Mouse (Mus musculus) central nervous system, embryonic 18 days (tissue): ENCODE results near the gene Vmn1r120. TPM values are rescaled to one million over a fixed set of nuclear protein-coding genes. Genes with fewer than 3 reads are reported as not detected.

Source experiments
- polyA plus RNA-seq: library from polyadenylated mRNA; depleted of rRNA; stranded (reverse); fragments of >200 nt; gene quantifications from 2 replicates; pipeline ENCODE4 v1.2.3, GENCODE M21; 2012; rRNA removed

Vmn1r120 gene
- polyA plus RNA-seq = not detected in 2 replicates

DNA sequence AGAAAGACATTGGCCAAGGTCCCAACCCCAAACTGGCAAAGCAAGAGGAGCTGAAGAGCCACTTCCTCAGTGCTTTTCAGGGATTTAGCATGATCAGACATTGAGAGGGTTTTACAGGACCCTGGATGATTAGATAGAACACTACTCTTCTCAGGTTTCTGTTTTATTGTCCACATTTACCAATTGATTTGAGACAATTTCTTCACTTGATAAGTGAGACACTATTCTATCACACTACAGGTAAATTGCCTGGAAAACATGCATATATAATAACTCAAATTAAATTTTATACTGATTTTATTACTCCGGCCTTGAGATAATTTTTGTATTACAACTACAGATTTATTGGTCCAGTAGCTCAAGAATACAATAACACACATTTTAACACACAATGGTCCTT lies at the start of gene Vmn1r120:
TSS of gene Vmn1r120 (minus strand) at position 101 of the 400 bp plus-strand sequence.

DNA sequence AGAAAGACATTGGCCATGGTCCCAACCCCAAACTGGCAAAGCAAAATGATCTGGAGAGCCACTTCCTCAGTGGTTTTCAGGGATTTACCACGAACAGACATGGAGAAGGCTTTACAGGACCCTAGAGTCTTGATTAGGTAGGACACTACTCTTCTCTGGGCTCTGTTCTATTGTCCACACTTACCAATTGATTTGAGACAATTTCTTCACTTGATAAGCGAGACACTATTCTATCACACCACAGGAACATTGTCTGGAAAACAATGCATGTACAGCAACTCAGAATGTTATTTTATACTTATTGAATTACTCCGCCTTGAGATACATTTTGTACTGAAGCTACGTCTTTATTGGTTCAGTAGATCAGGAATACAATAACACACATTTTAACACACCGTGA lies 44.8 kb upstream of the Vmn1r120 start, which contains the start of gene Vmn1r121:
TSS of gene Vmn1r121 (minus strand) at position 101 of the 400 bp plus-strand sequence.

DNA sequence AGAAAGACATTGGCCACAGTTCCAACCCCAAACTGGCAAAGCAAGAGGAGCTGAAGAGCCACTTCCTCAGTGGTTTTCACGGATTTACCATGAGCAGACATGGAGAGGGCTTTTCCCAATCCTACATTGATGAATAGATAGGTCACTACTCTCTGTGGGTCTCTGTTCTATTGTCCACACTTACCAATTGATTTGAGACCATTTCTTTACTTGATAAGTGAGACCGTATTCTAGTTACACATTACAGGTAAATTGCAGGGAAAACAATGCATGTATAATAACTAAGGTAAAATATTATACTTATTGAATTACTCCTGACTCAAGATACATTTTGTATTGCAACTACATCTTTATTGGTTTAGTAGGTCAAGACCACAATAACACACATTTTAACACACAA lies 41.2 kb downstream of the Vmn1r120 start, which contains the start of gene Vmn1r119:
TSS of gene Vmn1r119 (minus strand) at position 101 of the 400 bp plus-strand sequence.

Other genes with a start within 250 kb of the Vmn1r120 start
- gene Vmn1r114, start 241.6 kb downstream of the Vmn1r120 start, polyA plus RNA-seq = not detected in 2 replicates
- not detected in 2 replicates for gene Vmn1r115, start 208.8 kb downstream of the Vmn1r120 start, polyA plus RNA-seq
- not detected in 2 replicates for gene Vmn1r116, start 181.5 kb downstream of the Vmn1r120 start, polyA plus RNA-seq
- gene Vmn1r117, start 169.7 kb downstream of the Vmn1r120 start, polyA plus RNA-seq = not detected in 2 replicates
- gene Vmn1r118, start 141.4 kb downstream of the Vmn1r120 start, polyA plus RNA-seq = not detected in 2 replicates
- gene Vmn1r119, start 41.3 kb downstream of the Vmn1r120 start, polyA plus RNA-seq = not detected in 2 replicates
- not detected in 2 replicates for gene Vmn1r121, start 44.7 kb upstream of the Vmn1r120 start, polyA plus RNA-seq
- gene Vmn1r122, start 80.3 kb upstream of the Vmn1r120 start, polyA plus RNA-seq = not detected in 2 replicates
- gene Vmn1r123, start 108.4 kb upstream of the Vmn1r120 start, polyA plus RNA-seq = not detected in 2 replicates
- not detected in 2 replicates for gene Gm5157, start 136.6 kb upstream of the Vmn1r120 start, polyA plus RNA-seq
- gene Vmn1r124, start 206.8 kb upstream of the Vmn1r120 start, polyA plus RNA-seq = not detected in 2 replicates
- gene Vmn1r125, start 218.4 kb upstream of the Vmn1r120 start, polyA plus RNA-seq = not detected in 2 replicates
- gene Vmn1r126, start 247.7 kb upstream of the Vmn1r120 start, polyA plus RNA-seq = not detected in 2 replicates